Mouse (Mus musculus) hindbrain, embryonic 11.5 days (tissue): ENCODE data around the gene Dnpep. TPM values are rescaled to one million over a fixed set of nuclear protein-coding genes. Genes with fewer than 3 reads are reported as not detected.

ENCODE experiments used
- ATAC-seq: fragments of 200-750 bp; cut with Nextera tagmentation; 2 replicates; pipeline ENCODE4 v1.8.0; 2017; ENCODE audit warnings: mild to moderate bottlenecking, moderate TSS enrichment, moderate library complexity; ENCODE audit not compliant: low FRiP score
- DNase-seq: peaks from one replicate; pipeline ENCODE4 v3.0.0-alpha.2; 2015; ENCODE audit warnings: low spot score
- H3K27ac ChIP-seq: fragments of 300-500 bp; sonication (generic); 2 replicates; pipeline ENCODE4 v1.5.1; 2014; ENCODE audit warnings: mild to moderate bottlenecking, low read depth, low read length
- H3K27me3 ChIP-seq: fragments of 300-500 bp; sonication (generic); 2 replicates; pipeline ENCODE4 v1.6.1; 2014; ENCODE audit warnings: mild to moderate bottlenecking, low read length, moderate library complexity, mixed read lengths; ENCODE audit not compliant: control insufficient read depth, insufficient read depth
- H3K36me3 ChIP-seq: fragments of 300-500 bp; sonication (generic); 2 replicates; pipeline ENCODE4 v1.6.1; 2014; ENCODE audit warnings: mild to moderate bottlenecking, low read length, moderate library complexity, mixed read lengths; ENCODE audit not compliant: control insufficient read depth, insufficient read depth
- H3K4me1 ChIP-seq: fragments of 300-500 bp; sonication (generic); replicated peaks from 2 replicates; pipeline ENCODE4 v1.6.1; 2014; ENCODE audit warnings: low read length, mixed read lengths; ENCODE audit not compliant: control insufficient read depth, insufficient read depth
- H3K4me2 ChIP-seq: fragments of 300-500 bp; sonication (generic); replicated peaks from 2 replicates; pipeline ENCODE4 v1.6.1; 2014; ENCODE audit warnings: mild to moderate bottlenecking, low read depth, low read length
- H3K4me3 ChIP-seq: fragments of 300-500 bp; sonication (generic); 2 replicates; pipeline ENCODE4 v1.5.1; 2014; ENCODE audit warnings: low read depth, low read length
- H3K9ac ChIP-seq: fragments of 300-500 bp; sonication (generic); 2 replicates; pipeline ENCODE4 v1.6.1; 2014; ENCODE audit warnings: low read depth, low read length
- H3K9me3 ChIP-seq: fragments of 300-500 bp; sonication (generic); 2 replicates; pipeline ENCODE4 v1.6.1; 2016; ENCODE audit warnings: low read length; ENCODE audit not compliant: control insufficient read depth
- WGBS: fragments of 180-500 bp; shearing (Covaris S2); extraction: QIAGEN DNeasy Blood & Tissue Kit; methylation state at CpG from one replicate; pipeline ENCODE4 v1.1.7; 2014; 5-methylcytosine and 5-hydroxymethylcytosine counted together
- polyA plus RNA-seq: library from polyadenylated mRNA; unstranded; fragments of >200 nt; fragmentation: Nextera tagmentation; extraction: Ambion mirVana; gene quantifications from 2 replicates; pipeline ENCODE4 v1.2.1, GENCODE M21; 2014

Dnpep gene
- polyA plus RNA-seq, 1 experiment from 2014 or later: 165 TPM

- Histone ChIP-seq H3K27ac (peak overlapping the region; percentile 37), H3K4me3 (no peak overlapping the region), H3K9ac (no peak overlapping the region), H3K9me3 (no peaks in the 10 kb centered on the region), H3K27me3 (no peaks in the 10 kb centered on the region; the same call in 1 of the 2 replicates), H3K4me1 (peaks cover 2% of the 10 kb centered on the region), H3K36me3 (no peaks in the 10 kb centered on the region), H3K4me2 (no peak overlapping the region)
- ATAC-seq: no peak
- peak; percentile 20 for DNase-seq
- WGBS: 43% methylated on average over 11 of the region's 11 CpGs
Observed at GRCm38 (mm10) chr1:75338091-75338694, 20.4 kb upstream of the Dnpep start.

GRCm38 (mm10) chr1:75337097-75337496 is 19.3 kb upstream of the Dnpep start:
- no peaks in the 10 kb centered on the region for H3K9me3 ChIP-seq
- H3K4me3 ChIP-seq: no peak overlapping the region
- DNase-seq (no peak), ATAC-seq (no peak)
- H3K36me3 ChIP-seq: no peaks in the 10 kb centered on the region
- no peak overlapping the region for H3K4me2 ChIP-seq
- H3K27me3 ChIP-seq: no peaks in the 10 kb centered on the region
- H3K27ac ChIP-seq: no peak overlapping the region
- no peak overlapping the region for H3K9ac ChIP-seq
- WGBS: 84% methylated on average over 9 of the region's 9 CpGs
- H3K4me1 ChIP-seq: peaks cover 2% of the 10 kb centered on the region

- WGBS: 67% methylated on average over 3 of the region's 3 CpGs
- Histone ChIP-seq H3K27me3 (no peaks in the 10 kb centered on the region), H3K4me2 (no peak overlapping the region), H3K9me3 (no peaks in the 10 kb centered on the region), H3K9ac (no peak overlapping the region), H3K36me3 (no peaks in the 10 kb centered on the region), H3K27ac (no peak overlapping the region), H3K4me3 (no peak overlapping the region), H3K4me1 (peaks cover 2% of the 10 kb centered on the region)
- no peak for DNase-seq
- ATAC-seq: no peak
Observed at GRCm38 (mm10) chr1:75336461-75336860, 18.7 kb upstream of the Dnpep start.

- DNase-seq (no peak), ATAC-seq (no peak)
- H3K9me3 ChIP-seq: no peaks in the 10 kb centered on the region
- H3K4me1 ChIP-seq: no peaks in the 10 kb centered on the region
- no peak overlapping the region for H3K4me3 ChIP-seq
- H3K4me2 ChIP-seq: no peak overlapping the region
- WGBS: 74% methylated on average over 1 of the region's 1 CpGs
- no peak overlapping the region for H3K27ac ChIP-seq
- H3K9ac ChIP-seq: no peak overlapping the region
- no peaks in the 10 kb centered on the region for H3K27me3 ChIP-seq
- H3K36me3 ChIP-seq: no peaks in the 10 kb centered on the region
Observed at GRCm38 (mm10) chr1:75331271-75331670, 13.5 kb upstream of the Dnpep start.

- H3K4me2 ChIP-seq: no peak overlapping the region
- H3K4me3 ChIP-seq: no peak overlapping the region
- no peak overlapping the region for H3K27ac ChIP-seq
- H3K27me3 ChIP-seq: no peaks in the 10 kb centered on the region
- DNase-seq: no peak
- no peaks in the 10 kb centered on the region for H3K36me3 ChIP-seq
- H3K4me1 ChIP-seq: no peaks in the 10 kb centered on the region
- no peak overlapping the region for H3K9ac ChIP-seq
- no peak for ATAC-seq
- H3K9me3 ChIP-seq: no peaks in the 10 kb centered on the region
Observed at GRCm38 (mm10) chr1:75327461-75327860, 9.7 kb upstream of the Dnpep start.

GRCm38 (mm10) chr1:75319166-75319565 is 1.4 kb upstream of the Dnpep start:
- DNase-seq (no peak), ATAC-seq (no peak)
- Histone ChIP-seq H3K9me3 (no peaks in the 10 kb centered on the region), H3K4me2 (no peak overlapping the region), H3K9ac (no peak overlapping the region), H3K27ac (no peak overlapping the region), H3K4me1 (0 out of 2 replicates have a peak, but pooled peaks cover 2% of the 10 kb centered on the region), H3K27me3 (no peaks in the 10 kb centered on the region), H3K36me3 (no peaks in the 10 kb centered on the region), H3K4me3 (no peak overlapping the region)
- 92% methylated on average over 10 of the region's 10 CpGs for WGBS

- no peak overlapping the region for H3K27ac ChIP-seq
- no peak overlapping the region for H3K4me2 ChIP-seq
- ATAC-seq (no peak), DNase-seq (no peak)
- no peaks in the 10 kb centered on the region for H3K9me3 ChIP-seq
- 0 out of 2 replicates have a peak, but pooled peaks cover 2% of the 10 kb centered on the region for H3K4me1 ChIP-seq
- 88% methylated on average over 4 of the region's 4 CpGs for WGBS
- H3K36me3 ChIP-seq: no peaks in the 10 kb centered on the region
- H3K4me3 ChIP-seq: no peak overlapping the region
- no peak overlapping the region for H3K9ac ChIP-seq
- H3K27me3 ChIP-seq: no peaks in the 10 kb centered on the region
Observed at GRCm38 (mm10) chr1:75318736-75319135, 946 bp upstream of the Dnpep start.

GRCm38 (mm10) chr1:75318301-75318700 is 511 bp upstream of the Dnpep start:
- DNase-seq: no peak
- no peak overlapping the region for H3K9ac ChIP-seq
- H3K4me1 ChIP-seq: 0 out of 2 replicates have a peak, but pooled peaks cover 2% of the 10 kb centered on the region
- no peak for ATAC-seq
- no peak overlapping the region for H3K4me3 ChIP-seq
- H3K36me3 ChIP-seq: no peaks in the 10 kb centered on the region
- WGBS: 75% methylated on average over 3 of the region's 3 CpGs
- no peaks in the 10 kb centered on the region for H3K9me3 ChIP-seq
- peak overlapping the region; percentile 11; the same call in 1 of the 2 replicates for H3K4me2 ChIP-seq
- H3K27me3 ChIP-seq: no peaks in the 10 kb centered on the region
- H3K27ac ChIP-seq: peak overlapping the region; percentile 53; the same call in 1 of the 2 replicates

- Histone ChIP-seq H3K27me3 (no peaks in the 10 kb centered on the region), H3K4me2 (peak overlapping the region; percentile 67), H3K4me3 (peak overlapping the region; percentile 82), H3K4me1 (0 out of 2 replicates have a peak, but pooled peaks cover 2% of the 10 kb centered on the region), H3K36me3 (no peaks in the 10 kb centered on the region), H3K9me3 (no peaks in the 10 kb centered on the region), H3K27ac (peak overlapping the region; percentile 89), H3K9ac (peak overlapping the region; percentile 53)
- under 1% methylated on average over 20 of the region's 20 CpGs for WGBS
- ATAC-seq (peak; percentile 63), DNase-seq (peak; percentile 86)
Observed at GRCm38 (mm10) chr1:75316861-75317240, 939 bp downstream of the Dnpep start.
